Mouse (Mus musculus): ENCODE measurements around the gene Gm45716. TPM values are rescaled to one million over a fixed set of nuclear protein-coding genes. Genes with fewer than 3 reads are reported as not detected.

Gm45716 gene
- polyA plus RNA-seq, 1 experiment from 2014 or later: 23.6 TPM

GRCm38 (mm10) chr11:90256833-90257525, 69.5 kb downstream of the Gm45716 start:
- Histone ChIP-seq H3K27me3 (replicated peaks) (no peaks in the 10 kb centered on the region), H3K36me3 (replicated peaks) (peaks cover 20% of the 10 kb centered on the region; the same call in 1 of the 2 replicates), H3K4me3 (no peak overlapping the region), H3K27ac (no peak overlapping the region), H3K9ac (no peak overlapping the region), H3K4me1 (peaks cover 15% of the 10 kb centered on the region), H3K9me3 (no peaks in the 10 kb centered on the region), H3K4me2 (no peak overlapping the region)
- 88% methylated on average over 16 of the region's 16 CpGs for WGBS
- ATAC-seq (replicated peaks): no peak

DNA sequence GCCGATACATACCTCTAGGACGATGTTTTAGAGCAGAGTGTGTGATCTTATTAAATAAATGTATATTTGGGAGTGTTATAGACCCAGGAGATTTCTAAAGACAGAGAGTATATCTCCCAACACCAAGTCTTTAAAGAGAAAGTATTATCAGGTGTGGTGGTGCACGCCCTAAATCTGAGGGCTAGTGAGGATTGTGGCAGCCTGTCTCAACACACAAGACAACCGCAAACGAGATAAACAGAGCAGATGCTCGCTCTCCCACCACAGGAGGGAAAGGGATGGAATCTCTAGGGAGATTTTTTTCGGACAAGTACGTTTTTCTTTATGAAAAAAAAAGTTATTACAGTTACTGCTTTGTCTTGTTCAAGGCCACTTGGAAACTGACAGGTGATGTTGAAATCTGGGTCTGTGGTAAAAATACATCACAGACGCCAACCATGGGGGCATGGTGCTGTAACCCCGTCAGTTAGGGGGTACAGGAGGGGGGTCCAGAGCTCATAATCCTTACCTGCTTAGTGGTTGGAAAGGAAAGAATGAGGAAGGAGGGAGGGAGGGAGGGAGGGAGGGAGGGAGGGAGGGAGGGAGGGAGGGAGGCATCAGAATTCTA, 70.9 kb downstream of the Gm45716 start:
- Histone ChIP-seq H3K27ac (no peak overlapping the region), H3K4me2 (no peak overlapping the region), H3K4me1 (0 out of 2 replicates have a peak, but pooled peaks cover 4% of the 10 kb centered on the region), H3K4me3 (no peak overlapping the region), H3K27me3 (replicated peaks) (no peaks in the 10 kb centered on the region), H3K9me3 (no peaks in the 10 kb centered on the region), H3K9ac (no peak overlapping the region), H3K36me3 (replicated peaks) (peaks cover 34% of the 10 kb centered on the region; the same call in 1 of the 2 replicates)
- no peak for ATAC-seq (replicated peaks)
- 81% methylated on average over 10 of the region's 10 CpGs for WGBS

DNA sequence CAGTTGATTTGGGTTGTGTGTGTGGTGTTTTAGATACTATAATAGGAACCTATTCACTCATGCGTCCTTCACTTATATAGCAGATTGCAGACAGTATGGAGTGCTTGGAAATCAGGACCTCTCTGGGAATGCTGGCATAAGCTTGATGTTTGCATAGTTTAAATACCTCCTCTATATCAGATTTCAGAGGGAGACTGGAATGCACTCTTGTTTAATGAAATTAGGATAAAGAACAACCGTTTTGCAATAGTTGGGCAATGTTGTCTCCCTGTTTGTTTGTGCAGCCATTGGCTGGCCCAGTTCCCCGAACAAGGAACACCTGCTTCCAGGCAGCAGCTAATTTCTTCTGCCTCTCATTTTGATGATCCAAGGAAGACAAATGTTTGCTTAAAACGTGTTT, 71.6 kb downstream of the Gm45716 start:
- Histone ChIP-seq H3K4me1 (0 out of 2 replicates have a peak, but pooled peaks cover 4% of the 10 kb centered on the region), H3K27me3 (replicated peaks) (no peaks in the 10 kb centered on the region), H3K4me2 (no peak overlapping the region), H3K4me3 (no peak overlapping the region), H3K9ac (no peak overlapping the region), H3K36me3 (replicated peaks) (peaks cover 38% of the 10 kb centered on the region), H3K27ac (no peak overlapping the region), H3K9me3 (no peaks in the 10 kb centered on the region)
- ATAC-seq (replicated peaks): no peak
- 62% methylated on average over 4 of the region's 4 CpGs for WGBS

- H3K36me3 ChIP-seq (replicated peaks): peaks cover 38% of the 10 kb centered on the region
- H3K27ac ChIP-seq: no peak overlapping the region
- ATAC-seq (replicated peaks): no peak
- no peaks in the 10 kb centered on the region for H3K9me3 ChIP-seq
- H3K4me1 ChIP-seq: 0 out of 2 replicates have a peak, but pooled peaks cover 4% of the 10 kb centered on the region
- H3K4me2 ChIP-seq: no peak overlapping the region
- no peak overlapping the region for H3K9ac ChIP-seq
- WGBS: 86% methylated on average over 9 of the region's 9 CpGs
- no peak overlapping the region for H3K4me3 ChIP-seq
- H3K27me3 ChIP-seq (replicated peaks): no peaks in the 10 kb centered on the region
Observed at GRCm38 (mm10) chr11:90259826-90260225, 72.3 kb downstream of the Gm45716 start.

- no peak overlapping the region for H3K27ac ChIP-seq
- ATAC-seq (replicated peaks): no peak
- no peaks in the 10 kb centered on the region for H3K27me3 ChIP-seq (replicated peaks)
- 91% methylated on average over 11 of the region's 11 CpGs for WGBS
- H3K4me2 ChIP-seq: no peak overlapping the region
- no peak overlapping the region for H3K4me3 ChIP-seq
- H3K36me3 ChIP-seq (replicated peaks): peaks cover 38% of the 10 kb centered on the region
- H3K9ac ChIP-seq: no peak overlapping the region
- peaks cover 5% of the 10 kb centered on the region for H3K4me1 ChIP-seq
- no peaks in the 10 kb centered on the region for H3K9me3 ChIP-seq
Observed at GRCm38 (mm10) chr11:90264180-90264579, 76.7 kb downstream of the Gm45716 start.

GRCm38 (mm10) chr11:90265581-90265980, 78.1 kb downstream of the Gm45716 start:
- peaks cover 10% of the 10 kb centered on the region for H3K4me1 ChIP-seq
- no peaks in the 10 kb centered on the region for H3K27me3 ChIP-seq (replicated peaks)
- H3K4me2 ChIP-seq: no peak overlapping the region
- no peak overlapping the region for H3K4me3 ChIP-seq
- no peak overlapping the region for H3K9ac ChIP-seq
- H3K27ac ChIP-seq: no peak overlapping the region
- no peak for ATAC-seq (replicated peaks)
- peaks cover 30% of the 10 kb centered on the region for H3K36me3 ChIP-seq (replicated peaks)
- no peaks in the 10 kb centered on the region for H3K9me3 ChIP-seq
- WGBS: 87% methylated on average over 7 of the region's 7 CpGs

- Histone ChIP-seq H3K36me3 (replicated peaks) (peaks cover 7% of the 10 kb centered on the region; the same call in 1 of the 2 replicates), H3K9ac (no peak overlapping the region), H3K4me2 (no peak overlapping the region), H3K9me3 (no peaks in the 10 kb centered on the region), H3K4me1 (peaks cover 10% of the 10 kb centered on the region), H3K27me3 (replicated peaks) (no peaks in the 10 kb centered on the region), H3K4me3 (no peak overlapping the region), H3K27ac (no peak overlapping the region)
- no peak for ATAC-seq (replicated peaks)
- 61% methylated on average over 5 of the region's 5 CpGs for WGBS
Observed at GRCm38 (mm10) chr11:90268934-90269333, 81.5 kb downstream of the Gm45716 start.

DNA sequence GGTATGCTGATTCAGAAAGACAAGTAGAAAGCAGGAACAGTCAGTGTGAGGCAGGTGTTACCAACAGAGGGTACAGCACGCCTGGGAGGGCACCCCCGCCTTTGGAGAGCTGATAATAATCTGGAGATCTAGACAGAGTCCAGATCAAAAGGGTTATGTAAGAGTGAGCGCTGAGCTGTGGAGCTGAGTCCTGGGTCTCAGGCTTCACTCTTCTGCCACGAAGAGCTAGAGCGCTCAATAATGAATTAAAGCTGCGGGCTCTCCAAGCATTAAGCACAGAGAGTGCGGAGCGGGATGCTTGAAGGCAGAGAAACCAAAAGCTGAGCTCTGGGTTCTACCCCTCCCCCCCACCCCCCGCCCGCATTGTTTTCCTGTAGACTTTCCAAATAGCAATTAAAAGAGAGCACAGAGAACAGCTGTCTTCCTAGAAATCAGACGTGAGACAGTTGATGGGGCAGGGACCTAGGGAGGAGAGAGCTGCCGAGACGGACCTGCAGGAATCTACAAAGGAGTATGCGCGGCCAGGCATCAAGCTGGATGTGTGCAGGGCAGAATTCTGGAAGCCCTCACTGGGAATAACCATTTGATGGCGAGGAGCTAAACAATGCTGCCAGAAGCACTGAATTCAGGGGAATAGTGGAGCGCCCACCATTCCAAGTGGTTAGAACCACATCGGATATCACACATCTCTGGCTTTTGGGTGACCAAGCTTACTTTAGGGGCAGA, 82.1 kb downstream of the Gm45716 start:
- Histone ChIP-seq H3K4me2 (no peak overlapping the region), H3K27ac (peak overlapping the region; percentile 17), H3K4me3 (no peak overlapping the region), H3K36me3 (replicated peaks) (peaks cover 7% of the 10 kb centered on the region; the same call in 1 of the 2 replicates), H3K9ac (no peak overlapping the region), H3K4me1 (peaks cover 10% of the 10 kb centered on the region), H3K9me3 (no peaks in the 10 kb centered on the region), H3K27me3 (replicated peaks) (no peaks in the 10 kb centered on the region)
- ATAC-seq (replicated peaks): peak; percentile 63; the same call in 1 of the 2 replicates
- 30% methylated on average over 18 of the region's 18 CpGs for WGBS

- Histone ChIP-seq H3K4me3 (no peak overlapping the region), H3K27me3 (replicated peaks) (no peaks in the 10 kb centered on the region), H3K9ac (no peak overlapping the region), H3K4me2 (no peak overlapping the region), H3K4me1 (peaks cover 10% of the 10 kb centered on the region), H3K27ac (no peak overlapping the region), H3K36me3 (replicated peaks) (peaks cover 7% of the 10 kb centered on the region; the same call in 1 of the 2 replicates), H3K9me3 (no peaks in the 10 kb centered on the region)
- WGBS: 84% methylated on average over 11 of the region's 11 CpGs
- ATAC-seq (replicated peaks): no peak
Observed at GRCm38 (mm10) chr11:90270132-90270877, 82.8 kb downstream of the Gm45716 start.

GRCm38 (mm10) chr11:90274187-90274586, 86.7 kb downstream of the Gm45716 start:
- Histone ChIP-seq H3K4me2 (no peak overlapping the region), H3K9me3 (no peaks in the 10 kb centered on the region), H3K36me3 (replicated peaks) (peaks cover 10% of the 10 kb centered on the region; the same call in 1 of the 2 replicates), H3K27ac (no peak overlapping the region), H3K4me3 (no peak overlapping the region), H3K4me1 (peaks cover 6% of the 10 kb centered on the region), H3K27me3 (replicated peaks) (no peaks in the 10 kb centered on the region), H3K9ac (no peak overlapping the region)
- 10% methylated on average over 1 of the region's 1 CpGs for WGBS
- no peak for ATAC-seq (replicated peaks)

GRCm38 (mm10) chr11:90275663-90276062, 88.2 kb downstream of the Gm45716 start:
- no peak overlapping the region for H3K9ac ChIP-seq
- 86% methylated on average over 7 of the region's 7 CpGs for WGBS
- H3K4me1 ChIP-seq: no peaks in the 10 kb centered on the region
- peaks cover 10% of the 10 kb centered on the region; the same call in 1 of the 2 replicates for H3K36me3 ChIP-seq (replicated peaks)
- no peaks in the 10 kb centered on the region for H3K9me3 ChIP-seq
- no peak overlapping the region for H3K27ac ChIP-seq
- H3K27me3 ChIP-seq (replicated peaks): no peaks in the 10 kb centered on the region
- no peak for ATAC-seq (replicated peaks)
- H3K4me2 ChIP-seq: no peak overlapping the region
- H3K4me3 ChIP-seq: no peak overlapping the region

GRCm38 (mm10) chr11:90276150-90276549, 88.7 kb downstream of the Gm45716 start:
- no peak for ATAC-seq (replicated peaks)
- 89% methylated on average over 8 of the region's 8 CpGs for WGBS

More at GRCm38 (mm10) chr11:90276150-90276549, 88.7 kb downstream of the Gm45716 start:
- no peak overlapping the region for H3K4me3 ChIP-seq
- no peaks in the 10 kb centered on the region for H3K27me3 ChIP-seq (replicated peaks)
- no peak overlapping the region for H3K27ac ChIP-seq
- no peak overlapping the region for H3K4me2 ChIP-seq
- H3K9ac ChIP-seq: no peak overlapping the region
- peaks cover 10% of the 10 kb centered on the region; the same call in 1 of the 2 replicates for H3K36me3 ChIP-seq (replicated peaks)
- H3K4me1 ChIP-seq: no peaks in the 10 kb centered on the region
- no peaks in the 10 kb centered on the region for H3K9me3 ChIP-seq

All from midbrain, embryonic 15.5 days (tissue).